In the genomic region with DNA sequence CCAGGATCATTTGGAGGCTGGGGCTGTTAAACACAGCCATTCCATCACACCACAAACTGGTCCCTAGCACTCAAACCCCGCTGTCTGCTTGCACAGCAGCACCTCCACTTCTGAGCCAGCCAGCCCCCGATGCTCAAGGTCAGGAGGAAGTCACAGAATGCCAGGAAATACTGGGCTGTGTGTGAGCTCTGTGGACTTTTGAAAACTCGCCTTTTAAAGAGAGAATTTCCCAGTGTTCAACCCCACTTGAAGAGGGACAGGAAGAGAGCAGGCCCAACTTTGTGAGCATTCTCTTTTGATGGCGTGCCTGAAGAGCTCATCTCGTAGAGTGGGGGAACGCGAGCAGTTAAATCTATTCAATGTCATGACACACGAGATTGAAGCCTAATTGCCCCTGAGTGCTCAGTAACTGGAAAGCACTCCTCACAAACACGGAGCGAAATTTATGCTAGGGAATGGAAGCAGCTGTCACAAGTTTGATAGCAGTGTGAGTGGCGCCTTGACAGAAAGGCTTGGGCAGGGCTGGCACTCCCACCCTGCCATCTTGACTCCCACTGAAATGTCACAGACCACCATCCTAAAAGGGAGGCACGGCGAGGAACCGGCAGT, we compare ENCODE assay signal across 12 mouse cellular contexts.
"Had no signal": no experiment of that assay in that cellular context is flagged by ENCODE, and none has a peak within 500 bp of the region (broad histone marks: within the 10 kb centered on the region; RNA-seq: fewer than 3 reads in every experiment).

No protein-coding gene starts in this region.

- H3K27me3 ChIP-seq: limb, embryonic 12.5 days; liver, embryonic 13.5 days; midbrain, embryonic 13.5 days; stomach, embryonic 15.5 days had no signal

- H3K36me3 ChIP-seq: liver, embryonic 13.5 days; stomach, embryonic 15.5 days had no signal

- H3K4me2 ChIP-seq: limb, embryonic 12.5 days; liver, embryonic 13.5 days; midbrain, embryonic 13.5 days; stomach, embryonic 15.5 days had no signal

- H3K4me3 ChIP-seq: limb, embryonic 12.5 days; liver, embryonic 13.5 days; midbrain, embryonic 13.5 days; stomach, embryonic 15.5 days had no signal

- H3K9ac ChIP-seq: limb, embryonic 12.5 days; liver, embryonic 13.5 days; liver, postnatal 0 days; midbrain, embryonic 13.5 days; stomach, embryonic 15.5 days had no signal

- ATAC-seq: liver, postnatal 0 days; midbrain, embryonic 13.5 days had no signal

- DNase-seq: kidney, postnatal 36 days; layer of hippocampus, adult 9-11 months; layer of hippocampus, postnatal 36 days; liver; liver, embryonic 13.5 days; liver, postnatal 0 days; lung, postnatal 36 days; right cerebral cortex, postnatal 14 days; thymus, postnatal 4 days had no signal

- H3K4me1 ChIP-seq: liver, embryonic 13.5 days had no signal

- H3K27ac ChIP-seq: limb, embryonic 12.5 days; liver, embryonic 13.5 days; midbrain, embryonic 13.5 days; stomach, embryonic 15.5 days had no signal

- H3K9me3 ChIP-seq: limb, embryonic 12.5 days; liver, embryonic 13.5 days; midbrain, embryonic 13.5 days; stomach, embryonic 15.5 days had no signal
